9 mouse cellular contexts compared by ENCODE assay signal in genomic region chr2:49710223-49710622, GRCm38 (mm10).
DNase-seq lines count a peak whose midpoint lies in the region; TF ChIP-seq lines count a peak whose summit lies in the region.
"Had no signal": no experiment of that assay in that cellular context is flagged by ENCODE, and none has a peak within 500 bp of the region (broad histone marks: within the 10 kb centered on the region; RNA-seq: fewer than 3 reads in every experiment).

No protein-coding gene starts in this region.

- peak overlapping the region; percentile 48; the same call in 1 of the 2 replicates for H3K27ac ChIP-seq in left cerebral cortex, adult 2 months

- TF ChIP-seq POLR2A in brain, embryonic 14.5 days (IDR thresholded peaks at IDR 0.05; ENCODE audit: borderline replicate concordance, extremely low read depth, insufficient read depth, insufficient read length, poor library complexity, severe bottlenecking) = no peak

- no peak overlapping the region for H3K4me3 ChIP-seq in left cerebral cortex, adult 2 months

- peak; percentile 46 for TF ChIP-seq CTCF in left cerebral cortex, adult 2 months (IDR thresholded peaks at IDR 0.05)
- TF ChIP-seq CTCF in brain, embryonic 14.5 days (IDR thresholded peaks at IDR 0.05; ENCODE audit: borderline replicate concordance, extremely low read depth, insufficient read depth, insufficient read length) = peak; percentile 32; the same call in 1 of the 2 replicates

- peak; percentile 25 for DNase-seq in embryo, embryonic 10.5 days (ENCODE audit: low spot score)
- DNase-seq in embryo, embryonic 9.5 days (ENCODE audit: extremely low spot score) = no peak
- DNase-seq in left cerebral cortex, adult 2 months (ENCODE audit: extremely low spot score in 1 of 2, low spot score in 2 of 2) = no peak
- DNase-seq in left cerebral cortex, adult 11 months (ENCODE audit: low spot score) = no peak
- peak; percentile 26 for DNase-seq in CD4-positive helper T cell, adult 2 months (ENCODE audit: low read depth, low spot score)
- DNase-seq in brain, embryonic 14.5 days (ENCODE audit: low read depth) = no peak
- no peak for DNase-seq in urinary bladder, postnatal 14 days (ENCODE audit: low spot score)
- no peak for DNase-seq in right cerebral cortex, postnatal 4 days
- DNase-seq: gastrocnemius, postnatal 14 days had no signal

- intact Hi-C loops in left cerebral cortex, adult 2 months (cut with DNase I) = loop anchor here (5.0 kb wide), 3 partner anchors 88 to 258 kb away; partner anchors contain the start of gene Epc2

Comparison
In these comparisons a context has a peak if more than half of its experiments do, and no peak if none do; other contexts are left out.
1. DNase-seq: peak in embryo, embryonic 10.5 days (single experiment) and CD4-positive helper T cell, adult 2 months (single experiment); none in embryo, embryonic 9.5 days (single experiment), left cerebral cortex, adult 2 months (0 of 2), left cerebral cortex, adult 11 months (single experiment), brain, embryonic 14.5 days (single experiment), urinary bladder, postnatal 14 days (single experiment) and right cerebral cortex, postnatal 4 days (single experiment).